Mouse (Mus musculus): Measurements from ENCODE around the gene Gm20388. TPM values are rescaled to one million over a fixed set of nuclear protein-coding genes. Genes with fewer than 3 reads are reported as not detected.

Gene Gm20388
- total and polyA plus RNA-seq, 2 experiments from 2014 or later: 17.3 TPM; not detected in 1

DNA sequence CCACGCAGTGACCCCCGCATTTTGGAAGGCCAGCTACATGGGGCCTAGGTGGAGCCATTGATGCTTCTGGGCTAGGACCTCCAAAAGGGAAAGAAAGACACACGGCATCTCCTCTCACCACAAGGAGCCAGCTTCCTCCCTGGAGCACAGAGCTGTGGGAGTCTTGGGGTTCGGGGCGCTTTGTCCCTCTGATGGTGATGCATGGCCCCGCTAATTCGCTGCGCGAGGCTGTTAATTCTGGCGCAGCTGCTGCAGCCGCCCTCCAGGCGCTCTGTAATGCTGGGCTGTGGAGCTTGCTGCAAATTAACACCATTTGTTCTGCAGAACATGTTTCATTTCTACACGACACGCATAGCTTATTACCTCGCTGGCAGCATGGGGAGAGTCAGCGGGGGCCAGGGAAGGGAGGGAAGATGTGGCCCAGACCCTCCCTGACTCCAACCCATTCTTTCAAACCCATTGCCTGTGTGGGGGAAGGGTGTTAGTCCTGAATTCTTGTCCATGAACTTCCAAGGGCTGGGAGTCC lies 2835.2 kb downstream of the Gm20388 start:
- Histone ChIP-seq H3K4me2 (ENCODE audit: low read depth, low read length) (no peak overlapping the region), H3K4me1 (ENCODE audit: control insufficient read depth, insufficient read depth) (no peaks in the 10 kb centered on the region), H3K9ac (replicated peaks; ENCODE audit: low read depth, low read length) (no peak overlapping the region), H3K27ac (ENCODE audit: low read depth) (no peak overlapping the region), H3K4me3 (ENCODE audit: low read depth, low read length) (no peak overlapping the region), H3K27me3 (ENCODE audit: control insufficient read depth, insufficient read depth, low read length) (peaks cover 47% of the 10 kb centered on the region), H3K9me3 (replicated peaks; ENCODE audit: control insufficient read depth, low read length) (no peaks in the 10 kb centered on the region), H3K36me3 (replicated peaks; ENCODE audit: control insufficient read depth, insufficient read depth, low read length) (no peaks in the 10 kb centered on the region)
- DNase-seq (ENCODE audit: low spot score) (no peak), ATAC-seq (ENCODE audit: insufficient read depth, low read depth) (no peak)
- TF ChIP-seq CTCF (IDR thresholded peaks at IDR 0.05; ENCODE audit: low read depth) (no peak), EP300 (IDR thresholded peaks at IDR 0.05; ENCODE audit: low read depth) (no peak)
- 17% methylated on average over 16 of the region's 16 CpGs for WGBS

GRCm38 (mm10) chr8:122746439-122746838 lies 2835.8 kb downstream of the Gm20388 start:
- H3K4me2 ChIP-seq (ENCODE audit: low read depth, low read length): no peak overlapping the region
- TF ChIP-seq EP300 (IDR thresholded peaks at IDR 0.05; ENCODE audit: low read depth) (no peak), CTCF (IDR thresholded peaks at IDR 0.05; ENCODE audit: low read depth) (no peak)
- H3K9me3 ChIP-seq (replicated peaks; ENCODE audit: control insufficient read depth, low read length): no peaks in the 10 kb centered on the region
- DNase-seq (ENCODE audit: low spot score) (no peak), ATAC-seq (ENCODE audit: insufficient read depth, low read depth) (no peak)
- H3K36me3 ChIP-seq (replicated peaks; ENCODE audit: control insufficient read depth, insufficient read depth, low read length): no peaks in the 10 kb centered on the region
- 41% methylated on average over 7 of the region's 7 CpGs for WGBS
- H3K27ac ChIP-seq (ENCODE audit: low read depth): no peak overlapping the region
- H3K9ac ChIP-seq (replicated peaks; ENCODE audit: low read depth, low read length): no peak overlapping the region
- no peak overlapping the region for H3K4me3 ChIP-seq (ENCODE audit: low read depth, low read length)
- peaks cover 52% of the 10 kb centered on the region for H3K27me3 ChIP-seq (ENCODE audit: control insufficient read depth, insufficient read depth, low read length)
- H3K4me1 ChIP-seq (ENCODE audit: control insufficient read depth, insufficient read depth): no peaks in the 10 kb centered on the region

- WGBS: 80% methylated on average over 1 of the region's 1 CpGs
- Histone ChIP-seq H3K9me3 (replicated peaks; ENCODE audit: control insufficient read depth, low read length) (no peaks in the 10 kb centered on the region), H3K4me3 (ENCODE audit: low read depth, low read length) (no peak overlapping the region), H3K9ac (replicated peaks; ENCODE audit: low read depth, low read length) (no peak overlapping the region), H3K27ac (ENCODE audit: low read depth) (no peak overlapping the region), H3K4me1 (ENCODE audit: control insufficient read depth, insufficient read depth) (no peaks in the 10 kb centered on the region), H3K4me2 (ENCODE audit: low read depth, low read length) (no peak overlapping the region), H3K36me3 (replicated peaks; ENCODE audit: control insufficient read depth, insufficient read depth, low read length) (no peaks in the 10 kb centered on the region), H3K27me3 (ENCODE audit: control insufficient read depth, insufficient read depth, low read length) (peaks cover 49% of the 10 kb centered on the region)
- no peak for DNase-seq (ENCODE audit: low spot score)
- TF ChIP-seq CTCF (IDR thresholded peaks at IDR 0.05; ENCODE audit: low read depth) (no peak), EP300 (IDR thresholded peaks at IDR 0.05; ENCODE audit: low read depth) (no peak)
- no peak for ATAC-seq (ENCODE audit: insufficient read depth, low read depth)
Measured at GRCm38 (mm10) chr8:122747825-122748224, 2837.2 kb downstream of the Gm20388 start.

GRCm38 (mm10) chr8:122749333-122749958 lies 2838.8 kb downstream of the Gm20388 start:
- Histone ChIP-seq H3K9me3 (replicated peaks; ENCODE audit: control insufficient read depth, low read length) (no peaks in the 10 kb centered on the region), H3K27ac (ENCODE audit: low read depth) (no peak overlapping the region), H3K27me3 (ENCODE audit: control insufficient read depth, insufficient read depth, low read length) (peaks cover 34% of the 10 kb centered on the region), H3K4me3 (ENCODE audit: low read depth, low read length) (no peak overlapping the region), H3K9ac (replicated peaks; ENCODE audit: low read depth, low read length) (no peak overlapping the region), H3K4me2 (ENCODE audit: low read depth, low read length) (no peak overlapping the region), H3K36me3 (replicated peaks; ENCODE audit: control insufficient read depth, insufficient read depth, low read length) (no peaks in the 10 kb centered on the region), H3K4me1 (ENCODE audit: control insufficient read depth, insufficient read depth) (no peaks in the 10 kb centered on the region)
- ATAC-seq (ENCODE audit: insufficient read depth, low read depth) (no peak), DNase-seq (ENCODE audit: low spot score) (no peak)
- TF ChIP-seq EP300 (IDR thresholded peaks at IDR 0.05; ENCODE audit: low read depth): no peak
- TF ChIP-seq CTCF (IDR thresholded peaks at IDR 0.05; ENCODE audit: low read depth): no peak
- WGBS: 53% methylated on average over 6 of the region's 6 CpGs

GRCm38 (mm10) chr8:122751342-122751741 lies 2840.7 kb downstream of the Gm20388 start:
- Histone ChIP-seq H3K27me3 (ENCODE audit: control insufficient read depth, insufficient read depth, low read length) (peaks cover 15% of the 10 kb centered on the region), H3K4me3 (ENCODE audit: low read depth, low read length) (no peak overlapping the region), H3K4me1 (ENCODE audit: control insufficient read depth, insufficient read depth) (no peaks in the 10 kb centered on the region), H3K27ac (ENCODE audit: low read depth) (no peak overlapping the region), H3K36me3 (replicated peaks; ENCODE audit: control insufficient read depth, insufficient read depth, low read length) (no peaks in the 10 kb centered on the region), H3K9ac (replicated peaks; ENCODE audit: low read depth, low read length) (no peak overlapping the region), H3K9me3 (replicated peaks; ENCODE audit: control insufficient read depth, low read length) (no peaks in the 10 kb centered on the region), H3K4me2 (ENCODE audit: low read depth, low read length) (no peak overlapping the region)
- no peak for DNase-seq (ENCODE audit: low spot score)
- TF ChIP-seq EP300 (IDR thresholded peaks at IDR 0.05; ENCODE audit: low read depth) (no peak), CTCF (IDR thresholded peaks at IDR 0.05; ENCODE audit: low read depth) (no peak)
- ATAC-seq (ENCODE audit: insufficient read depth, low read depth): no peak
- 50% methylated on average over 5 of the region's 5 CpGs for WGBS
